Mouse (Mus musculus) kidney, adult 2 months (tissue): ENCODE measurements at regions not wholly inside any gene's neighbourhood (a gene's known extent, or its start where the extent isn't known, plus 50 kb on each side); places are given as distances from the start of the nearest gene placed in this dataset.

Experiments used
- CTCF ChIP-seq: fragments of 200-500 bp; conservative IDR thresholded peaks from 2 replicates; pipeline ENCODE4 v1.5.1; 2011; ENCODE audit warnings: low read depth, mild to moderate bottlenecking, control low read depth, low read length, moderate library complexity, mixed read lengths; ENCODE audit not compliant: insufficient read depth, insufficient read length
- POLR2A ChIP-seq: fragments of 200-500 bp; IDR thresholded peaks from one replicate; pipeline ENCODE4 v1.6.1; 2011; ENCODE audit warnings: low read depth, low read length, control low read depth

DNA sequence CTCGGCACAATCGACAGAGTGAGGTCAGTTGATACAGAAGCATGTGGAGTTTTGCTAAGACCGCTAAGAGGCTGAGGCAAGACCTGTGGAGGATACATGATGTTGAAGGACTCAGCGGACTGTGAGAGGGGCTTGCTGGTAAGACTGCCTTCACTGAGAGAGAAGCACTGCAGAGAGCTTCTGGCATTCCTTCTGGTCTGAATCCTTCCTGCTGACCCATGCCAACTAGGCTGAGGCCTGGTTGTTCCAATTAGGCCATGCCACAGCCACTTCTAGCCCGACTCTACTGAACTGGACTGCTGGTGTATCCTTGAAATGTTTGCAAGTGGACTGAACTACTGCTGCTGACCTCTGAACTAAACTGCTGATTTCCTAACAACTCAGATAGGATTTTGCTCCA lies 187.0 kb upstream of the Pld5 start:
- TF ChIP-seq CTCF, result no peak
- no peak for TF ChIP-seq POLR2A
